Mouse (Mus musculus): Measurements from ENCODE around the gene Pepd. TPM values are rescaled to one million over a fixed set of nuclear protein-coding genes. Genes with fewer than 3 reads are reported as not detected.
A peak's percentile ranks its signal among the peaks of the same experiment; 100 is the strongest.

Gene Pepd
- total and polyA plus RNA-seq, 2 experiments from 2014 or later, result 60.0 to 64.5 TPM

DNA sequence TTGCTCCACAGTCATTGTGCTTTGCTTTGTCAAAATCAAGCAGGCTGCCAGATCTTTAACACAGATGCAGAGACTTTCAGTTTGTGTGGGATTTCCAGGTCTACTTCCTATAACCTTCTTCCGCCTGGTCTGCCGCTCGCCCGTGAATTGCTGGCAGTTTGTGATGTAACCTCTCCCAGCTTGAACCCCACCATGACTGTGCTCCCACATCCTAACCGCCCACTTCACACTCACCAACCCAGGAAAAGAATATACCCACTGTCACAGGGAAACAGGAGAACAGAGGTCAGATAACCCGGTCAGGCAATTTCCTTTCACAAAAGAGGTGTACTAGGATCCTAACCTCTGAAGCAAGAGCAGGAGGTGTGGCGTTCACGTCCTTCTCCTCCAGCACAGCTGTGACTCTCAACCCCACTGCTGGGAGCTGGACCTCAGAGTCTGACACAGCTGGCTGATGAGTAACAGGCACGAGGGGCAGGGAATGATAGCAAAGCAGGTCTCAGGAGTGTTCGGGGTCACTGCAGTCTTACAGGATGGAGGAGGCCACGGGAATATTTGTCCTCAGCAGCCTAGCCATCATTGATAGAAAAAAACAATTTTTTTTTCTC is 72.5 kb downstream of the Pepd start:
- H3K9ac ChIP-seq (replicated peaks; ENCODE audit: low read length), result no peak overlapping the region
- no peaks in the 10 kb centered on the region for H3K27me3 ChIP-seq (ENCODE audit: insufficient read depth, low read length)
- DNase-seq (ENCODE audit: low spot score), result no peak
- H3K9me3 ChIP-seq (ENCODE audit: low read length), result no peaks in the 10 kb centered on the region
- TF ChIP-seq CTCF (IDR thresholded peaks at IDR 0.05; ENCODE audit: low read depth), result no peak
- ATAC-seq, result no peak
- H3K4me3 ChIP-seq (ENCODE audit: low read length), result no peak overlapping the region
- WGBS, result 72% methylated on average over 11 of the region's 11 CpGs
- peaks cover 4% of the 10 kb centered on the region; the same call in 1 of the 2 replicates for H3K4me1 ChIP-seq (ENCODE audit: insufficient read depth, low read length)
- H3K4me2 ChIP-seq (ENCODE audit: low read depth, low read length), result no peak overlapping the region
- no peak overlapping the region for H3K27ac ChIP-seq
- no peaks in the 10 kb centered on the region for H3K36me3 ChIP-seq (ENCODE audit: insufficient read depth, low read length)

DNA sequence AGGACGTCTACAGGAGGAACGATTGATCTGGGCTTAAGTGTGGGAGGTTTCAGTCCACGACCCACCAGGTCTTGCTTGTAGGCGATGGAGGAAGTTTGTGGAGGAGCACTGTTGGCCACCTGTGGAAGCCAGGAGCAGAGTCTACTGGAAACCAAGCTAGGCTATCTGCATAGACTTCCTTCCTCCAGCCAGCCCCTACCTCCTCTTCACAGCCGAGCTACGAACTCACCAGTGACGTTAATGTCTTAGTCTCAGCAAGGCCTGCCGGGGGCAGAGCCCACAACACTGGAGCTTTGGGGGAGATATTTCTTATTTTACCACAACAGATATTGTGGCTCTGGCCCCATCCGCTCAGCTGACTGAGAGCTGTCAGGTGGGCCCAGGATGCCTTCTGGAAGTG is 73.0 kb downstream of the Pepd start:
- DNase-seq (ENCODE audit: low spot score) (no peak), ATAC-seq (no peak)
- WGBS, result 94% methylated on average over 9 of the region's 9 CpGs
- Histone ChIP-seq H3K9ac (replicated peaks; ENCODE audit: low read length) (no peak overlapping the region), H3K36me3 (ENCODE audit: insufficient read depth, low read length) (no peaks in the 10 kb centered on the region), H3K27me3 (ENCODE audit: insufficient read depth, low read length) (no peaks in the 10 kb centered on the region), H3K4me3 (ENCODE audit: low read length) (no peak overlapping the region), H3K27ac (no peak overlapping the region), H3K4me1 (ENCODE audit: insufficient read depth, low read length) (peaks cover 4% of the 10 kb centered on the region; the same call in 1 of the 2 replicates), H3K4me2 (ENCODE audit: low read depth, low read length) (no peak overlapping the region), H3K9me3 (ENCODE audit: low read length) (no peaks in the 10 kb centered on the region)
- no peak for TF ChIP-seq CTCF (IDR thresholded peaks at IDR 0.05; ENCODE audit: low read depth)

DNA sequence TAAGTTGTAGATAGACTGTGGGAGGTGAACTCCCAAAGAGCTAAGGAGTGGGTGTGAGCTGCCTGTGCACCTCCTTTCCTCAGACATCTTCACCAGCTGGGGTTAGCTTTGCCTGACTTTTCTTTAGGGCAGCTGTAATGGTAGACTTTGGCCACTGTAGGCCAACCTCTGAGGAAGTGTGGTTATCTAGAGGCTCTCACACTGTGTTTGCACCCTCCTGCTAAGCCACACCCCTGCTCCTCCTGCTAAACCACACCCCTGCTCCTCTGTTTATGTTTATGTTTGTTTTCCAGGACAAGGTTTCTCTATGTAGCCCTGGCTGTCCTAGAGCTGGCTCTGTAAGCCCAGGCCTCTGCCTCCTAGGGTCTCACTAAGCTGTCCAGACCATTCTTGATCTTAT is 73.5 kb downstream of the Pepd start:
- DNase-seq (ENCODE audit: low spot score) (no peak), ATAC-seq (no peak)
- TF ChIP-seq CTCF (IDR thresholded peaks at IDR 0.05; ENCODE audit: low read depth), result no peak
- H3K9me3 ChIP-seq (ENCODE audit: low read length), result no peaks in the 10 kb centered on the region
- H3K36me3 ChIP-seq (ENCODE audit: insufficient read depth, low read length), result no peaks in the 10 kb centered on the region
- H3K27ac ChIP-seq, result no peak overlapping the region
- no peaks in the 10 kb centered on the region for H3K27me3 ChIP-seq (ENCODE audit: insufficient read depth, low read length)
- H3K4me3 ChIP-seq (ENCODE audit: low read length), result no peak overlapping the region
- peaks cover 4% of the 10 kb centered on the region; the same call in 1 of the 2 replicates for H3K4me1 ChIP-seq (ENCODE audit: insufficient read depth, low read length)
- no peak overlapping the region for H3K9ac ChIP-seq (replicated peaks; ENCODE audit: low read length)
- no peak overlapping the region for H3K4me2 ChIP-seq (ENCODE audit: low read depth, low read length)

DNA sequence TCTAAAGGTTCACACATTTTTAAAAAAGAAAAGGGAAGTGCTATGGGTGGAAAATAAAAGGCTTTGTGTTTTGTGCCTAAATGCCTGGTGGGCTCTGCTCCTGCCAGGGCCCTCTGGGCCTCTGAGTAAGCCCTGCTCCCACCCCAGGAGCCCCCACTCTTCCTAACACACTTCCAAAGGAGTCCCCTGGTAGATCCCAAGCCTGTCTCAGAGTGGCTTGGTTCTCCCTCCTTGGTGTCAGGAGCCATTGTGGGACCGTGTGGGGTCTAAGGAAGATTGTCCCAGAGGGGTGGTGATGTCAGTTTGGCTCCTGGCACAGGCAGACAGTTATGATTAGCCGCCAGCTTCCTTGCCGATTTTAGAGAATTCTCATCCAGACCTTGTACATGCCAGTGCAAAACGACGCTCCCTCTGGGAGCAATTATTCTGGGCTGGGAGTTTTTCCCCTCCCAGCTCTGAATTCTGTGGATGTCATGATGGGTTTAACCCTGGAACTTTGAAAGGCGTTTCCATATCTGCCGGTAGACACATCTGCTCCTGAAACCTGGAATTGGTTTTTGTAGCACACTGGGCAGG is 74.5 kb downstream of the Pepd start:
- ATAC-seq, result no peak
- Histone ChIP-seq H3K4me3 (ENCODE audit: low read length) (no peak overlapping the region), H3K27me3 (ENCODE audit: insufficient read depth, low read length) (no peaks in the 10 kb centered on the region), H3K4me1 (ENCODE audit: insufficient read depth, low read length) (peaks cover 4% of the 10 kb centered on the region; the same call in 1 of the 2 replicates), H3K9ac (replicated peaks; ENCODE audit: low read length) (no peak overlapping the region), H3K9me3 (ENCODE audit: low read length) (no peaks in the 10 kb centered on the region), H3K36me3 (ENCODE audit: insufficient read depth, low read length) (no peaks in the 10 kb centered on the region), H3K4me2 (ENCODE audit: low read depth, low read length) (no peak overlapping the region), H3K27ac (no peak overlapping the region)
- no peak for TF ChIP-seq CTCF (IDR thresholded peaks at IDR 0.05; ENCODE audit: low read depth)
- DNase-seq (ENCODE audit: low spot score), result no peak
- 31% methylated on average over 7 of the region's 7 CpGs for WGBS

DNA sequence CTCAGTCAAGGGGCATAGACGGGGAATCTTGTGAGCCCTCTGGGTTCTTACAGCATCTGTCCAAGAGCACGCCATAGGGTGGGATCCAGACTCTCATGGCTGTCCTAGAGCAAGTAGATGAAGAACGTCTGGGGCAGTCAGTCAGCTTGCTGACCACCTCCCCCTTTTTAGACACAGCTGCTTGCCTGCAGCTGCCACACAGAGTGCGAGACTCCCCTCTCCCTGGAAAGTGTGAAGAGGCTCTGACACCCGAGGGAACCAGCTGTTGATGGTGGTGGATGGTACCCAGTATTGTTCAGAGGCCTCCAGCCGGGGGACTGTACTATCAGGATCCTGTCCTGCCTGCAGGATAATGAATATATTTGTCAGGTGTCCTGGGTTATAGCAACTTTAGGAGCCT is 75.1 kb downstream of the Pepd start:
- DNase-seq (ENCODE audit: low spot score), result no peak
- Histone ChIP-seq H3K4me2 (ENCODE audit: low read depth, low read length) (no peak overlapping the region), H3K27ac (no peak overlapping the region), H3K4me3 (ENCODE audit: low read length) (no peak overlapping the region), H3K27me3 (ENCODE audit: insufficient read depth, low read length) (no peaks in the 10 kb centered on the region), H3K4me1 (ENCODE audit: insufficient read depth, low read length) (peaks cover 4% of the 10 kb centered on the region; the same call in 1 of the 2 replicates), H3K9me3 (ENCODE audit: low read length) (no peaks in the 10 kb centered on the region), H3K9ac (replicated peaks; ENCODE audit: low read length) (no peak overlapping the region), H3K36me3 (ENCODE audit: insufficient read depth, low read length) (no peaks in the 10 kb centered on the region)
- no peak for TF ChIP-seq CTCF (IDR thresholded peaks at IDR 0.05; ENCODE audit: low read depth)
- no peak for ATAC-seq
- WGBS, result 62% methylated on average over 6 of the region's 6 CpGs

DNA sequence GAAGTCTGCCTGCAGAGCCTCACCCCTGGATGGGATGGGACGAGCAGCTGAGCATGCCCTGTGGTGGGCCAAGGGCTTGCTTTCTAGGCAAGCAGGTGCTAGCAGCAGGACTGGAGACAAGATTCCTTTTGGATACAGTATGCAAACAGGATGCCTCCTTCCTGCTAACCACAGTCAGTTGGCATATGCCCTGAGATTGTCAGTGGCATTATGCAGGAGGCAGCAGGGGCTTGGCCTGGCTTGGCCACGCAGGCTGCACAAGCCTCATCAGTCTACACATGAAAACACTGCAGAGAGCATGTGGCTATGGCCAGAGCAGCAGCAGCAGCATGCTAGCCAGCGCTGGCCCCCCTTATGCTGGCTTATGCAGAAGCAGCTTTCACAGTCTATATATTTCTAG is 76.3 kb downstream of the Pepd start:
- TF ChIP-seq CTCF (IDR thresholded peaks at IDR 0.05; ENCODE audit: low read depth), result no peak
- H3K4me1 ChIP-seq (ENCODE audit: insufficient read depth, low read length), result peaks cover 4% of the 10 kb centered on the region; the same call in 1 of the 2 replicates
- H3K9ac ChIP-seq (replicated peaks; ENCODE audit: low read length), result peak overlapping the region; percentile 30; the same call in 1 of the 2 replicates
- no peak overlapping the region for H3K4me2 ChIP-seq (ENCODE audit: low read depth, low read length)
- peak overlapping the region; percentile 60 for H3K27ac ChIP-seq
- no peak overlapping the region for H3K4me3 ChIP-seq (ENCODE audit: low read length)
- WGBS, result 46% methylated on average over 3 of the region's 3 CpGs
- peak; percentile 66 for ATAC-seq
- H3K27me3 ChIP-seq (ENCODE audit: insufficient read depth, low read length), result no peaks in the 10 kb centered on the region
- no peaks in the 10 kb centered on the region for H3K9me3 ChIP-seq (ENCODE audit: low read length)
- peak; percentile 64 for DNase-seq (ENCODE audit: low spot score)
- no peaks in the 10 kb centered on the region for H3K36me3 ChIP-seq (ENCODE audit: insufficient read depth, low read length)

DNA sequence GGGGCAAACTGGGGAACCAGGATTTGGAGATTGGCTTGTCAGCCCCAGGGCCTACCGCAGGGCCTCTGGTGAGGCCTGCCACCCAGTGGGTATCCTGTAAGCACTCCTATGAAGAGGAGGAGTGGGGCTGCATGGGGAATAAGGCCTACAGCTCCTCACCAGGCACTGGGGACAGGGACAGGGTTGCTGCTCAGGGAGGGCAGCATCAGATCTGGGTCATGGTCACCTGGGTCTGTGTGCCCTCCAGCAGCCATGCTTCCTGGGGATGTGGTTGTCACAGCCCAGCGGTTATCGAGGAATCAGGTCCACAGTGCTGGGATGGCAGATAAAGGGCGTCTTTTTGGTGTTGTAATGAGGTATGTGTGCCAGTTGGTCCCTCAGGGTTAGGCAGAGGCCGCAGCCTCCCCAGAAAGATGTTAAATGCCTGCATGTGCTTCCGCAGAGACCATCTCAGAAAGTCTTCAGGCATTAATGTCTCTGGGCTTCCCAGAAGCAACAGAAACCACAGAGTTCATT is 79.6 kb downstream of the Pepd start:
- ATAC-seq, result no peak
- Histone ChIP-seq H3K36me3 (ENCODE audit: insufficient read depth, low read length) (no peaks in the 10 kb centered on the region), H3K4me2 (ENCODE audit: low read depth, low read length) (no peak overlapping the region), H3K4me3 (ENCODE audit: low read length) (no peak overlapping the region), H3K9ac (replicated peaks; ENCODE audit: low read length) (no peak overlapping the region), H3K9me3 (ENCODE audit: low read length) (no peaks in the 10 kb centered on the region), H3K27ac (no peak overlapping the region), H3K27me3 (ENCODE audit: insufficient read depth, low read length) (no peaks in the 10 kb centered on the region), H3K4me1 (ENCODE audit: insufficient read depth, low read length) (peaks cover 4% of the 10 kb centered on the region; the same call in 1 of the 2 replicates)
- no peak for TF ChIP-seq CTCF (IDR thresholded peaks at IDR 0.05; ENCODE audit: low read depth)
- no peak for DNase-seq (ENCODE audit: low spot score)
- WGBS, result 92% methylated on average over 6 of the region's 6 CpGs
